Mouse (Mus musculus) limb, embryonic 12.5 days (tissue): ENCODE data around the gene Atp2c2. TPM values are rescaled to one million over a fixed set of nuclear protein-coding genes. Genes with fewer than 3 reads are reported as not detected.

Experiments used
- ATAC-seq: fragments of 200-750 bp; cut with Nextera tagmentation; 2 replicates; pipeline ENCODE4 v1.8.0; 2017; ENCODE audit warnings: low read depth, moderate TSS enrichment; ENCODE audit not compliant: insufficient number of reproducible peaks, insufficient read depth, low FRiP score, low TSS enrichment
- H3K27ac ChIP-seq: fragments of 300-500 bp; sonication (generic); 2 replicates; pipeline ENCODE4 v1.5.1; 2016; ENCODE audit warnings: mild to moderate bottlenecking, moderate library complexity
- H3K27me3 ChIP-seq: fragments of 300-500 bp; sonication (generic); 2 replicates; pipeline ENCODE4 v1.6.1; 2016; ENCODE audit warnings: mild to moderate bottlenecking, moderate library complexity
- H3K36me3 ChIP-seq: fragments of 300-500 bp; sonication (generic); 2 replicates; pipeline ENCODE4 v1.6.1; 2016; ENCODE audit warnings: mild to moderate bottlenecking, moderate library complexity
- H3K4me1 ChIP-seq: fragments of 300-500 bp; sonication (generic); replicated peaks from 2 replicates; pipeline ENCODE4 v1.6.1; 2016
- H3K4me2 ChIP-seq: fragments of 300-500 bp; sonication (generic); 2 replicates; pipeline ENCODE4 v1.6.1; 2016; ENCODE audit warnings: mild to moderate bottlenecking, moderate library complexity
- H3K4me3 ChIP-seq: fragments of 300-500 bp; sonication (generic); replicated peaks from 2 replicates; pipeline ENCODE4 v1.5.1; 2016; ENCODE audit warnings: mild to moderate bottlenecking
- H3K9ac ChIP-seq: fragments of 300-500 bp; sonication (generic); replicated peaks from 2 replicates; pipeline ENCODE4 v1.6.1; 2016; ENCODE audit warnings: mild to moderate bottlenecking, moderate library complexity
- H3K9me3 ChIP-seq: fragments of 300-500 bp; sonication (generic); 2 replicates; pipeline ENCODE4 v1.6.1; 2016; ENCODE audit warnings: mild to moderate bottlenecking, moderate library complexity
- WGBS: fragments of 180-500 bp; shearing (Covaris S2); methylation state at CpG from one replicate; pipeline ENCODE4 v1.1.7; 2016; 5-methylcytosine and 5-hydroxymethylcytosine counted together
- polyA plus RNA-seq: library from polyadenylated mRNA; unstranded; fragments of >200 nt; fragmentation: Nextera tagmentation; extraction: Ambion mirVana; gene quantifications from 2 replicates; pipeline ENCODE4 v1.2.1, GENCODE M21; 2016

The Atp2c2 gene
- polyA plus RNA-seq, result 1.8 and 1.9 TPM in 2 replicates

- H3K27ac ChIP-seq, result no peak within 1 kb of the TSS
- no peak for ATAC-seq
- 2% methylated on average over 26 of the region's 26 CpGs for WGBS
- peaks cover 30% of the 10 kb centered on the region for H3K4me1 ChIP-seq
- peak within 1 kb of the TSS; percentile 24 for H3K4me3 ChIP-seq
- H3K36me3 ChIP-seq, result no peaks in the 10 kb centered on the region
- no peaks in the 10 kb centered on the region for H3K9me3 ChIP-seq
- peak within 1 kb of the TSS; percentile 32 for H3K4me2 ChIP-seq
- peak within 1 kb of the TSS; percentile 40; the same call in 1 of the 2 replicates for H3K9ac ChIP-seq
- H3K27me3 ChIP-seq, result peaks cover 61% of the 10 kb centered on the region
Measured at GRCm38 (mm10) chr8:119699549-119700134, at the start of gene Atp2c2. Atp2c2 (plus strand) TSS chr8:119700009.

GRCm38 (mm10) chr8:119651324-119651723, 48.5 kb upstream of the Atp2c2 start:
- H3K36me3 ChIP-seq, result no peaks in the 10 kb centered on the region
- H3K9me3 ChIP-seq, result no peaks in the 10 kb centered on the region
- peak overlapping the region; percentile 41; the same call in 1 of the 2 replicates for H3K27ac ChIP-seq
- 4% methylated on average over 2 of the region's 2 CpGs for whole genome bisulfite sequencing
- H3K27me3 ChIP-seq, result no peaks in the 10 kb centered on the region
- no peak overlapping the region for H3K9ac ChIP-seq
- H3K4me2 ChIP-seq, result no peak overlapping the region
- 0 out of 2 replicates have a peak, but pooled peaks have one; percentile 22 for ATAC-seq
- no peak overlapping the region for H3K4me3 ChIP-seq
- peaks cover 22% of the 10 kb centered on the region for H3K4me1 ChIP-seq

- no peak overlapping the region for H3K27ac ChIP-seq
- no peak overlapping the region for H3K4me2 ChIP-seq
- no peak overlapping the region for H3K9ac ChIP-seq
- ATAC-seq, result no peak
- peaks cover 16% of the 10 kb centered on the region for H3K4me1 ChIP-seq
- no peak overlapping the region for H3K4me3 ChIP-seq
- no peaks in the 10 kb centered on the region for H3K27me3 ChIP-seq
- H3K9me3 ChIP-seq, result no peaks in the 10 kb centered on the region
- no peaks in the 10 kb centered on the region for H3K36me3 ChIP-seq
- WGBS, result 52% methylated on average over 5 of the region's 5 CpGs
Measured at GRCm38 (mm10) chr8:119656709-119657464, 42.9 kb upstream of the Atp2c2 start.

- ATAC-seq, result 0 out of 2 replicates have a peak, but pooled peaks have one; percentile 23
- no peaks in the 10 kb centered on the region for H3K9me3 ChIP-seq
- peaks cover 3% of the 10 kb centered on the region; the same call in 1 of the 2 replicates for H3K27me3 ChIP-seq
- H3K36me3 ChIP-seq, result no peaks in the 10 kb centered on the region
- no peak overlapping the region for H3K27ac ChIP-seq
- peaks cover 7% of the 10 kb centered on the region for H3K4me1 ChIP-seq
- WGBS, result 5% methylated on average over 9 of the region's 9 CpGs
- peak overlapping the region; percentile 12; the same call in 1 of the 2 replicates for H3K9ac ChIP-seq
- no peak overlapping the region for H3K4me3 ChIP-seq
- no peak overlapping the region for H3K4me2 ChIP-seq
Measured at GRCm38 (mm10) chr8:119661081-119661480, 38.7 kb upstream of the Atp2c2 start.

GRCm38 (mm10) chr8:119661892-119662291, 37.9 kb upstream of the Atp2c2 start:
- ATAC-seq, result no peak
- 82% methylated on average over 6 of the region's 6 CpGs for WGBS
- Histone ChIP-seq H3K9ac (no peak overlapping the region), H3K4me3 (no peak overlapping the region), H3K27me3 (peaks cover 9% of the 10 kb centered on the region), H3K4me2 (no peak overlapping the region), H3K36me3 (no peaks in the 10 kb centered on the region), H3K4me1 (peaks cover 11% of the 10 kb centered on the region), H3K9me3 (no peaks in the 10 kb centered on the region), H3K27ac (no peak overlapping the region)

GRCm38 (mm10) chr8:119663440-119663839, 36.4 kb upstream of the Atp2c2 start:
- 64% methylated on average over 11 of the region's 11 CpGs for WGBS
- no peak overlapping the region for H3K4me3 ChIP-seq
- no peak for ATAC-seq
- H3K9ac ChIP-seq, result no peak overlapping the region
- peaks cover 20% of the 10 kb centered on the region for H3K27me3 ChIP-seq
- peaks cover 11% of the 10 kb centered on the region for H3K4me1 ChIP-seq
- no peaks in the 10 kb centered on the region for H3K36me3 ChIP-seq
- no peaks in the 10 kb centered on the region for H3K9me3 ChIP-seq
- no peak overlapping the region for H3K27ac ChIP-seq
- no peak overlapping the region for H3K4me2 ChIP-seq

GRCm38 (mm10) chr8:119665270-119665669, 34.5 kb upstream of the Atp2c2 start:
- H3K4me1 ChIP-seq, result peaks cover 11% of the 10 kb centered on the region
- 68% methylated on average over 6 of the region's 6 CpGs for WGBS

GRCm38 (mm10) chr8:119666219-119666951, 33.4 kb upstream of the Atp2c2 start, which contains the start of gene Wfdc1:
Wfdc1 (plus strand) TSS chr8:119666365.
- WGBS, result 18% methylated on average over 14 of the region's 14 CpGs
- H3K4me1 ChIP-seq, result peaks cover 4% of the 10 kb centered on the region
- no peak within 1 kb of the TSS for H3K4me2 ChIP-seq
- H3K9me3 ChIP-seq, result no peaks in the 10 kb centered on the region
- H3K4me3 ChIP-seq, result no peak within 1 kb of the TSS
- H3K27me3 ChIP-seq, result peaks cover 20% of the 10 kb centered on the region
- H3K27ac ChIP-seq, result no peak within 1 kb of the TSS
- no peaks in the 10 kb centered on the region for H3K36me3 ChIP-seq
- no peak within 1 kb of the TSS for H3K9ac ChIP-seq
- no peak for ATAC-seq

More at GRCm38 (mm10) chr8:119665270-119665669, 34.5 kb upstream of the Atp2c2 start:
- Histone ChIP-seq H3K27ac (no peak overlapping the region), H3K9ac (no peak overlapping the region), H3K4me2 (no peak overlapping the region), H3K36me3 (no peaks in the 10 kb centered on the region), H3K9me3 (no peaks in the 10 kb centered on the region), H3K27me3 (peaks cover 20% of the 10 kb centered on the region), H3K4me3 (no peak overlapping the region)
- no peak for ATAC-seq

- Histone ChIP-seq H3K9ac (0 out of 2 replicates have a peak overlapping the region, but pooled peaks have one; percentile 4), H3K27me3 (peaks cover 20% of the 10 kb centered on the region), H3K4me1 (peaks cover 4% of the 10 kb centered on the region), H3K4me3 (no peak overlapping the region), H3K4me2 (no peak overlapping the region), H3K9me3 (no peaks in the 10 kb centered on the region), H3K27ac (no peak overlapping the region), H3K36me3 (no peaks in the 10 kb centered on the region)
- no peak for ATAC-seq
- 60% methylated on average over 9 of the region's 9 CpGs for whole genome bisulfite sequencing
Measured at GRCm38 (mm10) chr8:119668447-119668846, 31.4 kb upstream of the Atp2c2 start.

GRCm38 (mm10) chr8:119669284-119669683, 30.5 kb upstream of the Atp2c2 start:
- WGBS, result 48% methylated on average over 12 of the region's 12 CpGs

More at GRCm38 (mm10) chr8:119669284-119669683, 30.5 kb upstream of the Atp2c2 start:
- no peaks in the 10 kb centered on the region for H3K9me3 ChIP-seq
- no peak overlapping the region for H3K4me3 ChIP-seq
- no peak; the same call in 1 of the 2 replicates for ATAC-seq
- H3K9ac ChIP-seq, result no peak overlapping the region
- H3K27me3 ChIP-seq, result peaks cover 20% of the 10 kb centered on the region
- peaks cover 4% of the 10 kb centered on the region for H3K4me1 ChIP-seq
- no peak overlapping the region for H3K27ac ChIP-seq
- H3K36me3 ChIP-seq, result no peaks in the 10 kb centered on the region
- H3K4me2 ChIP-seq, result no peak overlapping the region
